Mouse (Mus musculus) hindbrain, embryonic 10.5 days (tissue): ENCODE measurements around the gene Esrp2. TPM values are rescaled to one million over a fixed set of nuclear protein-coding genes. Genes with fewer than 3 reads are reported as not detected.
A peak's percentile ranks its signal among the peaks of the same experiment; 100 is the strongest.

Experiments used
- DNase-seq: peaks from one replicate; pipeline ENCODE4 v3.0.0-alpha.2; 2017; ENCODE audit warnings: low spot score
- H3K27ac ChIP-seq: fragments of 300-500 bp; sonication (generic); 2 replicates; pipeline ENCODE4 v1.5.1; 2016; ENCODE audit warnings: mild to moderate bottlenecking, moderate library complexity
- H3K27me3 ChIP-seq: fragments of 300-500 bp; sonication (generic); 2 replicates; pipeline ENCODE4 v1.6.1; 2016; ENCODE audit warnings: mild to moderate bottlenecking; ENCODE audit not compliant: poor library complexity, insufficient read depth, severe bottlenecking
- H3K36me3 ChIP-seq: fragments of 300-500 bp; sonication (generic); 2 replicates; pipeline ENCODE4 v1.6.1; 2016; ENCODE audit warnings: mild to moderate bottlenecking, moderate library complexity
- H3K4me1 ChIP-seq: fragments of 300-500 bp; sonication (generic); replicated peaks from 2 replicates; pipeline ENCODE4 v1.6.1; 2016; ENCODE audit warnings: mild to moderate bottlenecking
- H3K4me3 ChIP-seq: fragments of 300-500 bp; sonication (generic); 2 replicates; pipeline ENCODE4 v1.5.1; 2016; ENCODE audit warnings: mild to moderate bottlenecking, moderate library complexity
- H3K9me3 ChIP-seq: fragments of 300-500 bp; sonication (generic); 2 replicates; pipeline ENCODE4 v1.6.1; 2016; ENCODE audit warnings: mild to moderate bottlenecking, moderate library complexity
- WGBS: fragments of 180-500 bp; shearing (Covaris S2); methylation state at CpG from one replicate; pipeline ENCODE4 v1.1.7; 2016; 5-methylcytosine and 5-hydroxymethylcytosine counted together
- polyA plus RNA-seq: library from polyadenylated mRNA; unstranded; fragments of >200 nt; fragmentation: Nextera tagmentation; extraction: Ambion mirVana; gene quantifications from 2 replicates; pipeline ENCODE4 v1.2.1, GENCODE M21; 2016

The Esrp2 gene
- polyA plus RNA-seq, 1 experiment from 2014 or later, result 3.3 TPM

DNA sequence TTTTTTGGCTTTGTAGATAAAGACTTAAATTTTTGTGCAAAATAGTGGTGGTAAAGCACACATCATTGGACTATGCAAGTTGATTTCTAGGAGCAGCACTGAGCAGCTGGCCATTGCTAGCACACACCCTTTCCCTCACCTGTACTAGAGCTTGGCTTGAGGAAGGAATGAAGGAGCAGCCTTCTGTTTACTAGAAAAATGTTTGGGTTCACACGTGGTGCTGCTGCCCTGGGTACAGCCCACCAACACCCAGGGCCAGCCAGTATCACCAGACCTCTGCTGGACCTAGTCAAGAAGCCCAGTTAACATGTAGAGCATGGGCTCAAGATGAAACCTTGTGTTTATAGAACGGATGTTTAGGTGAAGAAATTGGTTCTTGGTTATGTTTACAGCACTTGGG lies 6.8 kb downstream of the Esrp2 start:
- Histone ChIP-seq H3K4me3 (no peak overlapping the region), H3K27me3 (peaks cover 29% of the 10 kb centered on the region), H3K9me3 (no peaks in the 10 kb centered on the region), H3K36me3 (peaks cover 75% of the 10 kb centered on the region), H3K27ac (no peak overlapping the region), H3K4me1 (0 out of 2 replicates have a peak, but pooled peaks cover 3% of the 10 kb centered on the region)
- WGBS, result 81% methylated on average over 2 of the region's 2 CpGs
- DNase-seq, result no peak

DNA sequence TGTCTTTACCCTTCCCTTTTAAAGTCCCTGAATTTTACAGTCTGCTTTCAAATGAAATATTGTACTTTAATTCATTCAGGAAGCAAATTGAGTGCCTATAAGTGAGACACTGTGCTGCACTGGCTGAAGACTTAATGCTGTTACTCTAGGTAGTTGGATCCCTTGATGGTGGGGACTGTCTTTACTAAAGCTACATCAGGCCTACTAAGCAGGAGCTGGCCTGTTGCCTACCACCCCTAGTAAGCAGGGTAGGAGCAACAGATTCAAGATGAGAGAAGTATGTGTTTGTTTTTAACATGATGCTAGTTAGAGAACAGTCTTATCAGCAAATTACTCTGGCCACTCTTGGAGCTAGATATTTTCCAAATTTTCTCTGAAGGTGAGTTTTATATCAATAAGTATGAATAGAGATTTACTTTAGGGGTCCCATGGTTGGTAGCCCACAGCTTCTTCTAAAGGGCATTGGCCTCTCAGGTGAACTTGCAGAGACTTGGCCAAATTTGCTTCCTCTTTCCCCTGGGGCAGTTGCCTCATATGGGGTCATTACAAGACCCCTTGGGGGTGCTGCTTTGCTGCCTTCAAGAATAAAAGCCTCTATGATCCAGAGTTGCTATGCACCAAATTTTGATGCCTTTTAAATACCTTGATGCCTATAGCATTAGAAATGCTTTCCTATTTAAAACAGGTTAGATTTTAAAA lies 7.4 kb downstream of the Esrp2 start:
- DNase-seq, result no peak
- H3K36me3 ChIP-seq, result peaks cover 80% of the 10 kb centered on the region
- no peaks in the 10 kb centered on the region for H3K4me1 ChIP-seq
- no peak overlapping the region for H3K27ac ChIP-seq
- H3K27me3 ChIP-seq, result peaks cover 23% of the 10 kb centered on the region
- no peaks in the 10 kb centered on the region for H3K9me3 ChIP-seq
- no peak overlapping the region for H3K4me3 ChIP-seq

GRCm38 (mm10) chr8:106127882-106128410 lies 8.8 kb downstream of the Esrp2 start:
- peaks cover 9% of the 10 kb centered on the region for H3K27me3 ChIP-seq
- H3K36me3 ChIP-seq, result peaks cover 82% of the 10 kb centered on the region
- H3K4me3 ChIP-seq, result no peak overlapping the region
- no peaks in the 10 kb centered on the region for H3K9me3 ChIP-seq
- H3K27ac ChIP-seq, result no peak overlapping the region
- H3K4me1 ChIP-seq, result no peaks in the 10 kb centered on the region
- no peak for DNase-seq
- 90% methylated on average over 10 of the region's 10 CpGs for WGBS

- no peak overlapping the region for H3K4me3 ChIP-seq
- 72% methylated on average over 3 of the region's 3 CpGs for WGBS
- no peak for DNase-seq
- no peak overlapping the region for H3K27ac ChIP-seq
- no peaks in the 10 kb centered on the region for H3K27me3 ChIP-seq
- peaks cover 73% of the 10 kb centered on the region for H3K36me3 ChIP-seq
- no peaks in the 10 kb centered on the region for H3K9me3 ChIP-seq
- H3K4me1 ChIP-seq, result no peaks in the 10 kb centered on the region
These were observed 9.7 kb downstream of the Esrp2 start for GRCm38 (mm10) chr8:106127054-106127453.

DNA sequence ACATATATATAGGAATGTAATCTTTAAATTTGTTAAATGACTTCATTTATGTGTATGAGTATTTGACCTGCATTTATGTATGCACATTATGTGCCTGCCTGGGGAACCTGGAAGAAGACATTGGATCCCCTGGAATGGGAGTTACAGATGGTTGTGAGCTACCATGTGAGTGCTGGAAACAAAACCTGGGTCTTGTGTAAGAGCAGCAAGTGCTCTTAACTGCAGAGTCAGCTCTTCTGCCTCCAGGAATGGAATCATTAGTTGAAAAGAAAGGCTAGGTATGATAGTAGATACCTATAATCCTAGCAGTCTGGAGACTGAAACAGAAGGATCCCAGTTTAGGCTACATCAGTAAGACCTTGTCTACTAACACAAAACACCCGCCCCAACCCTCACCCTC lies 10.7 kb downstream of the Esrp2 start:
- WGBS, result 86% methylated on average over 1 of the region's 1 CpGs
- Histone ChIP-seq H3K36me3 (peaks cover 70% of the 10 kb centered on the region), H3K4me3 (no peak overlapping the region), H3K4me1 (no peaks in the 10 kb centered on the region), H3K27me3 (no peaks in the 10 kb centered on the region), H3K9me3 (no peaks in the 10 kb centered on the region), H3K27ac (no peak overlapping the region)
- no peak for DNase-seq

- Histone ChIP-seq H3K36me3 (peaks cover 65% of the 10 kb centered on the region), H3K27ac (no peak overlapping the region), H3K27me3 (no peaks in the 10 kb centered on the region), H3K4me3 (no peak overlapping the region), H3K4me1 (no peaks in the 10 kb centered on the region), H3K9me3 (no peaks in the 10 kb centered on the region)
- DNase-seq, result no peak
- WGBS, result 90% methylated on average over 3 of the region's 3 CpGs
These were observed 13.3 kb downstream of the Esrp2 start for GRCm38 (mm10) chr8:106123443-106123842.

DNA sequence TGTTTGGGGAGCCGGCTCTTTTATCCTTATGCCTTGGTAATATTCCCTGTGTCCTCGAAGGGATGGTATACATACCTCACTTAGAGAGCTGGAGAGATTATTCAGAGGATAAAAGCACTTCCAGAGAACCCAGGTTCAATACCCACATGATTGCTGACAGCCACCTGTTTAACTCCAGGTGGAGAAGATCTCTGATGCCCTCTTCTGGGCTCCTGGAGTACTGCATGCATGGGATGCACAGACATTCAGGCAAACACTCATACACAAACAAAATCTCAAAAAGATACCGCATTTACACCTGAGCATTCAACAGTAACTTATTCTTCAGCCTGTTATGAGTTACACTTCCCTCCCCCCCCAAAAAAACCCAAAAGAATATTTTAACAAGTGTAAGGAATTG lies 20.9 kb downstream of the Esrp2 start:
- Histone ChIP-seq H3K27ac (no peak overlapping the region), H3K36me3 (peaks cover 71% of the 10 kb centered on the region), H3K4me3 (no peak overlapping the region), H3K9me3 (no peaks in the 10 kb centered on the region), H3K4me1 (no peaks in the 10 kb centered on the region), H3K27me3 (no peaks in the 10 kb centered on the region)
- WGBS, result 95% methylated on average over 3 of the region's 3 CpGs
- peak; percentile 18 for DNase-seq

DNA sequence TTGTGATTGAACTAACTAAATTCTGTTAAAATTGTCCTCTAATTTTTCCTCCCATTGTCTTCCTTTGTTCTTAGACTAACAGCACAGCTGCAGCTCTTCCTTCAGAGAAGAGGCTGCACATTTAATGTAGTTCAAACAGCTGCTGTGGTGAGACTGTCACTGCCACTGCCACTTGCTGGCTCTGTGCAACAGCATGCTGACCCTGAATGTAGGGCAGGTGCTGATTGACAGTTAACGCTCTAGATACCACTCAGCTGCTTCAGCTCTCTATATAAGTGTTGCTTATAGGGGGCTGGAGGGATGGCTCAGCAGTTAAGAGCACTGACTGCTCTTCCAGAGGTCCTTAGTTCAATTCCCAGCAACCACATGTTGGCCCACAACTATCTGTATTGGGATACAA lies 24.3 kb downstream of the Esrp2 start:
- WGBS, result 92% methylated on average over 1 of the region's 1 CpGs
- H3K36me3 ChIP-seq, result peaks cover 81% of the 10 kb centered on the region
- no peaks in the 10 kb centered on the region for H3K4me1 ChIP-seq
- no peak overlapping the region for H3K4me3 ChIP-seq
- no peaks in the 10 kb centered on the region for H3K9me3 ChIP-seq
- DNase-seq, result no peak
- H3K27me3 ChIP-seq, result no peaks in the 10 kb centered on the region
- H3K27ac ChIP-seq, result no peak overlapping the region

DNA sequence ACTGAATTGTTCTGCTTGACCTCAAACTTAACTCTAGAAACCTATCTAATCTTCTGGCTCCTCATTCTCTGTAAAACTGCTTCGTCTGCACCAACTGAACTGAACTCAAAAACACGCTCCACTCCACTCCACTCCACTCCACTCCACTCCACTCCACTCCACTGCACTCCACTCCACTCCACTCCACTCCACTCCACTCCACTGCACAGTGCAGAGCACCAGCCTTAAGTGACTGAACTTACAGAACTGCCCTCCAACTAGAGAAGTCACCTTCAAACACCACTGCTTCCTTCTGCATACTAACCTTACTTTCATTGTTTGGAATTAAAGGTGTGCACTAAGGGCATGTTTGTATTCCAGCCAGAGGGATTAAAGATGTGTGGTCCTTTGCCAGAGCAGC lies 24.7 kb downstream of the Esrp2 start:
- H3K4me3 ChIP-seq, result no peak overlapping the region
- H3K4me1 ChIP-seq, result no peaks in the 10 kb centered on the region
- DNase-seq, result no peak
- no peak overlapping the region for H3K27ac ChIP-seq
- H3K36me3 ChIP-seq, result peaks cover 78% of the 10 kb centered on the region
- no peaks in the 10 kb centered on the region for H3K9me3 ChIP-seq
- WGBS, result 98% methylated on average over 2 of the region's 2 CpGs
- H3K27me3 ChIP-seq, result no peaks in the 10 kb centered on the region

GRCm38 (mm10) chr8:106108729-106109128 lies 28.0 kb downstream of the Esrp2 start:
- H3K4me1 ChIP-seq, result no peaks in the 10 kb centered on the region
- 94% methylated on average over 3 of the region's 3 CpGs for WGBS
- DNase-seq, result no peak
- no peaks in the 10 kb centered on the region for H3K9me3 ChIP-seq
- peaks cover 76% of the 10 kb centered on the region for H3K36me3 ChIP-seq
- no peak overlapping the region for H3K4me3 ChIP-seq
- no peaks in the 10 kb centered on the region for H3K27me3 ChIP-seq
- no peak overlapping the region for H3K27ac ChIP-seq

GRCm38 (mm10) chr8:106108080-106108479 lies 28.7 kb downstream of the Esrp2 start:
- Histone ChIP-seq H3K9me3 (no peaks in the 10 kb centered on the region), H3K36me3 (peaks cover 80% of the 10 kb centered on the region), H3K27ac (no peak overlapping the region), H3K27me3 (no peaks in the 10 kb centered on the region), H3K4me3 (no peak overlapping the region), H3K4me1 (no peaks in the 10 kb centered on the region)
- 95% methylated on average over 4 of the region's 4 CpGs for WGBS
- DNase-seq, result no peak

GRCm38 (mm10) chr8:106106193-106106592 lies 30.6 kb downstream of the Esrp2 start:
- H3K36me3 ChIP-seq, result peaks cover 85% of the 10 kb centered on the region
- H3K4me3 ChIP-seq, result no peak overlapping the region
- no peak overlapping the region for H3K27ac ChIP-seq
- no peaks in the 10 kb centered on the region for H3K9me3 ChIP-seq
- no peaks in the 10 kb centered on the region for H3K4me1 ChIP-seq
- no peak for DNase-seq
- H3K27me3 ChIP-seq, result no peaks in the 10 kb centered on the region
- 90% methylated on average over 1 of the region's 1 CpGs for WGBS

DNA sequence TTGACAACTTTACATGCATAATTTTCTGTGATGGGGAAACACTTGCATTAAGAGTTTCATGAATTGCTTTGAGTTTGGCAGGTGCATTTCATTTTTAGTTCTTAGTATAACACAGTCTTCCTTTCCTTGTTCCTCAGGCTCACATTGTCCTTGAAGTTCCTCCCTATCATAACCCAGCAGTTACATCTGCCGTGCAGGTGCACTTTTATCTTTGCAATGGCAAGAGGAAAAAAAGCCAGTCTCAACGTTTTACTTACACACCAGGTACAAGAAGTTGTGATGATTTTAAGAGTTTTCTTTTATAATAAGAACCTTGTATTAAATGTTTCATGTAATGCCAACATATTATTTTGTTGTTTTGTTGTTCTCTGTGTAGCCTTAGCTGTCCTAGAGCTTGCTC lies 32.9 kb downstream of the Esrp2 start:
- Histone ChIP-seq H3K27ac (no peak overlapping the region), H3K36me3 (peaks cover 81% of the 10 kb centered on the region), H3K27me3 (no peaks in the 10 kb centered on the region), H3K4me1 (no peaks in the 10 kb centered on the region), H3K9me3 (no peaks in the 10 kb centered on the region), H3K4me3 (no peak overlapping the region)
- no peak for DNase-seq
- WGBS, result 93% methylated on average over 2 of the region's 2 CpGs

DNA sequence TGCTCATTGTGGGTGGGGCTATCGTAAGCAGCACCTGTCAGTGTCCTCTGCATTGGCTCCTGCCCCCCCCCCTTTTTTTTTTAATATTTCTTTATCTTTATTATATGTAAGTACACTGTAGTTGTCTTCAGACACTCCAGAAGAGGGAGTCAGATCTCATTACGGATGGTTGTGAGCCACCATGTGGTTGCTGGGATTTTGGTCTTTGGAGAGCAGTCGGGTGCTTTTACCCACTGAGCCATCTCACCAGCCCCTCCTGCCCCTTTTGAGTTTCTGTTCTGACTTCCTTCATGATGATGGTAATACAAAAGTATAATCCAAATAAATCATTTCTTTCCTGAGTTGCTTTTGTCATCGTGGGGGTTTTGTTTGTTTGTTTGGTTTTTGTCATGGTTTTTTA lies 34.5 kb downstream of the Esrp2 start:
- Histone ChIP-seq H3K36me3 (peaks cover 71% of the 10 kb centered on the region), H3K4me1 (no peaks in the 10 kb centered on the region), H3K9me3 (no peaks in the 10 kb centered on the region), H3K4me3 (no peak overlapping the region), H3K27me3 (no peaks in the 10 kb centered on the region), H3K27ac (no peak overlapping the region)
- WGBS, result 92% methylated on average over 4 of the region's 4 CpGs
- no peak for DNase-seq
